Mouse (Mus musculus) limb, embryonic 14.5 days (tissue): ENCODE data around the gene Brca1. TPM values are rescaled to one million over a fixed set of nuclear protein-coding genes. Genes with fewer than 3 reads are reported as not detected.
"Not testable (repeated sequence)": the region's sequence is repeated elsewhere in the genome, so short reads cannot be mapped to it uniquely, and the experiment has no call there.

ENCODE experiments used
- ATAC-seq: fragments of 200-750 bp; cut with Nextera tagmentation; 2 replicates; pipeline ENCODE4 v1.8.0; 2017; ENCODE audit warnings: low read depth, moderate number of reproducible peaks, moderate TSS enrichment; ENCODE audit not compliant: low FRiP score
- DNase-seq: peaks from one replicate; pipeline ENCODE4 v3.0.0-alpha.2; 2015; ENCODE audit warnings: low spot score
- H3K27ac ChIP-seq: fragments of 300-500 bp; sonication (generic); replicated peaks from 2 replicates; pipeline ENCODE4 v1.5.1; 2014; ENCODE audit warnings: low read depth, mild to moderate bottlenecking, low read length, moderate library complexity, mixed read lengths
- H3K27me3 ChIP-seq: fragments of 300-500 bp; sonication (generic); 2 replicates; pipeline ENCODE4 v1.6.1; 2014; ENCODE audit warnings: low read length, mixed read lengths; ENCODE audit not compliant: control insufficient read depth, insufficient read depth
- H3K36me3 ChIP-seq: fragments of 300-500 bp; sonication (generic); 2 replicates; pipeline ENCODE4 v1.6.1; 2014; ENCODE audit warnings: mild to moderate bottlenecking, low read length, moderate library complexity, mixed read lengths; ENCODE audit not compliant: control insufficient read depth, insufficient read depth
- H3K4me1 ChIP-seq: fragments of 300-500 bp; sonication (generic); 2 replicates; pipeline ENCODE4 v1.6.1; 2014; ENCODE audit warnings: antibody characterized with exemption, low read length, mixed read lengths; ENCODE audit not compliant: control insufficient read depth, insufficient read depth
- H3K4me2 ChIP-seq: fragments of 300-500 bp; sonication (generic); replicated peaks from 2 replicates; pipeline ENCODE4 v1.6.1; 2014; ENCODE audit warnings: low read depth, mild to moderate bottlenecking, low read length, moderate library complexity; ENCODE audit not compliant: severe bottlenecking
- H3K4me3 ChIP-seq: fragments of 300-500 bp; sonication (generic); replicated peaks from 2 replicates; pipeline ENCODE4 v1.5.1; 2014; ENCODE audit warnings: low read length
- H3K9ac ChIP-seq: fragments of 300-500 bp; sonication (generic); 2 replicates; pipeline ENCODE4 v1.6.1; 2014; ENCODE audit warnings: mild to moderate bottlenecking, low read depth, low read length, moderate library complexity; ENCODE audit not compliant: severe bottlenecking
- H3K9me3 ChIP-seq: fragments of 300-500 bp; sonication (generic); 2 replicates; pipeline ENCODE4 v1.6.1; 2016; ENCODE audit warnings: low read length; ENCODE audit not compliant: control insufficient read depth
- POLR2A ChIP-seq: fragments of 200-500 bp; IDR thresholded peaks from 2 replicates; pipeline ENCODE4 v1.8.0; 2012; ENCODE audit warnings: inconsistent platforms, mild to moderate bottlenecking, moderate library complexity, borderline replicate concordance; ENCODE audit not compliant: insufficient read depth, insufficient read length; ENCODE audit errors: extremely low read depth
- WGBS: fragments of 180-500 bp; shearing (Covaris S2); extraction: QIAGEN DNeasy Blood & Tissue Kit; methylation state at CpG from one replicate; pipeline ENCODE4 v1.1.7; 2014; 5-methylcytosine and 5-hydroxymethylcytosine counted together
- polyA plus RNA-seq, 2 experiments: library from polyadenylated mRNA; depleted of rRNA in 1 of 2; stranded (reverse) in 1 of 2; unstranded in 1 of 2; fragments of >200 nt; fragmentation: Nextera tagmentation in 1 of 2; extraction: Ambion mirVana in 1 of 2; gene quantifications; 2 replicates each; pipeline versions ENCODE4 v1.2.1 to v1.2.3; 2012 to 2014

Brca1 gene
- polyA plus RNA-seq, 2 experiments: 9.9 to 11.6 TPM

DNA sequence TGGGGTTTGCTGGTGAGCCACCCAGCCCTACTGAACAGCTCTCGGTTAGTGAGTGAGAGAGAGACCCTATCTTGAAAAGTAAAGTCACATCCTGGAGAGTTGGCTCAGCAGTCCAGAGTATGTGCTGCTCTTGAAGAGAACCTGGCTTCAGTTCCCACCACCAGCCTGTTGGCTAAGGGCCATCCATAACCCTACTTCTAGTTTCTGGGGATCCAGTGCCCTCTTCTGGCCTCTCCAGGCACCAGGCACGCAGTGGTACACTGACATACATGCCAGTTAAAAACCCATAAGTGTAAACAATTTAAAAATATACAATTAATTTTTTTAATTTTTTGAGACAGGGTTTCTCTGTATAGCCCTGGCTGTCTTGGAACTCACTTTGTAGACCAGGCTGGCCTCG is 101.4 kb downstream of the Brca1 start:
- Histone ChIP-seq H3K27ac (no peak overlapping the region), H3K36me3 (peaks cover 7% of the 10 kb centered on the region), H3K4me3 (no peak overlapping the region), H3K4me1 (no peaks in the 10 kb centered on the region; the same call in 1 of the 2 replicates), H3K27me3 (no peaks in the 10 kb centered on the region), H3K9ac (no peak overlapping the region), H3K4me2 (no peak overlapping the region), H3K9me3 (no peaks in the 10 kb centered on the region)
- WGBS: 76% methylated on average over 2 of the region's 3 CpGs
- no peak for TF ChIP-seq POLR2A
- no peak for DNase-seq
- ATAC-seq: no peak

DNA sequence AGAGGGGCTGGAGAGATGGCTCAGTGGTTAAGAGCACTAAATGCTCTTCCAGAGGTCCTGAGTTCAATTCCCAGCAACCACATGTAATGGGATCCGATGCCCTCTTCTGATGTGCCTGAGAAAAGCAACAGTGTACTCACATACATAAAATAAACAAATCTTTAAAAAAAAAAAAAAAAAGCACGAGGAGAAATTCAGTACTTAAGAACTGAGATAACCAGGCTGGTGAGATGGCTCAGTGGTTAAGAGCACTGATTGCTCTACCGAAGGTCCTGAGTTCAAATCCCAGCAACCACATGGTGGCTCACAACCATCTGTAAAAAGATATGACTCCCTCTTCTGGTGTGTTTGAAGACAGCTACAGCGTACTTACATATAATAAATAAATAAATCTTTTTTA is 102.2 kb downstream of the Brca1 start:
- not testable (repeated sequence) for H3K27ac ChIP-seq, DNase-seq, H3K9ac ChIP-seq, H3K27me3 ChIP-seq, H3K9me3 ChIP-seq, H3K4me3 ChIP-seq, H3K4me1 ChIP-seq, H3K4me2 ChIP-seq, ATAC-seq
- H3K36me3 ChIP-seq: peaks cover 14% of the 10 kb centered on the region
- WGBS: 89% methylated on average over 4 of the region's 4 CpGs

DNA sequence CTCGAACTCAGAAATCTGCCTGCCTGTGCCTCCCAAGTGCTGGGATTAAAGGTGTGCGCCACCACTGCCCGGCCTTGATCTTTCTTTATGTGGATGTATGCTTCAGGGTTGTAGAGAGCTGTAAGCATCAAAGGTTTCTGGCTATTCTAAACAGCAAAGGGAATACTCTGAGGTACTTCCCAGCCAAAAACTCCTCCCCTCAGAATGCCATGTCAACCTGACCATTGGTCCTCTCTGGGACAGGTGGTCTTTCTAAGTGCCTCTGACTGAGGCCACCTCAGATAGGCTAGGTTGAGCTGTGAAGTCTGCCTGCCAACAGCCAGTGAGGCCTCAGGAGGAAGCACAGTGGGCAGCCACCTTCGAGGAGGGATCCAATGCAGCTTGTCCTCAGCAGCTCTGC is 102.9 kb downstream of the Brca1 start:
- Histone ChIP-seq H3K4me1 (no peaks in the 10 kb centered on the region; the same call in 1 of the 2 replicates), H3K9me3 (no peaks in the 10 kb centered on the region), H3K9ac (no peak overlapping the region), H3K27ac (no peak overlapping the region), H3K4me3 (peak overlapping the region; percentile 33; the same call in 1 of the 2 replicates), H3K36me3 (peaks cover 21% of the 10 kb centered on the region), H3K27me3 (no peaks in the 10 kb centered on the region), H3K4me2 (peak overlapping the region; percentile 37)
- ATAC-seq: no peak
- TF ChIP-seq POLR2A: no peak
- 84% methylated on average over 4 of the region's 4 CpGs for WGBS
- no peak for DNase-seq

GRCm38 (mm10) chr11:101448274-101448746 is 103.4 kb downstream of the Brca1 start, which contains the start of gene Ifi35:
TSS of gene Ifi35 (plus strand) at chr11:101448407.
- WGBS: 18% methylated on average over 10 of the region's 10 CpGs

GRCm38 (mm10) chr11:101447786-101448185 is 104.0 kb downstream of the Brca1 start:
- no peak overlapping the region for H3K4me3 ChIP-seq
- ATAC-seq: no peak
- H3K9me3 ChIP-seq: no peaks in the 10 kb centered on the region
- H3K27ac ChIP-seq: no peak overlapping the region
- DNase-seq: no peak
- no peaks in the 10 kb centered on the region for H3K27me3 ChIP-seq
- peaks cover 29% of the 10 kb centered on the region for H3K36me3 ChIP-seq
- 82% methylated on average over 5 of the region's 5 CpGs for WGBS
- peak overlapping the region; percentile 37; the same call in 1 of the 2 replicates for H3K4me2 ChIP-seq
- TF ChIP-seq POLR2A: no peak
- peaks cover 8% of the 10 kb centered on the region for H3K4me1 ChIP-seq
- H3K9ac ChIP-seq: no peak overlapping the region

More at GRCm38 (mm10) chr11:101448274-101448746, 103.4 kb downstream of the Brca1 start, which contains the start of gene Ifi35:
- TF ChIP-seq POLR2A: 0 out of 2 replicates have a peak, but pooled peaks have one; percentile 9
- no peaks in the 10 kb centered on the region for H3K27me3 ChIP-seq
- no peaks in the 10 kb centered on the region for H3K9me3 ChIP-seq
- peak within 1 kb of the TSS; percentile 44 for H3K9ac ChIP-seq
- H3K27ac ChIP-seq: no peak within 1 kb of the TSS
- peak within 1 kb of the TSS; percentile 37 for H3K4me2 ChIP-seq
- H3K36me3 ChIP-seq: peaks cover 26% of the 10 kb centered on the region
- ATAC-seq (peak; percentile 56), DNase-seq (peak; percentile 82)
- H3K4me3 ChIP-seq: peak within 1 kb of the TSS; percentile 33
- H3K4me1 ChIP-seq: peaks cover 5% of the 10 kb centered on the region

DNA sequence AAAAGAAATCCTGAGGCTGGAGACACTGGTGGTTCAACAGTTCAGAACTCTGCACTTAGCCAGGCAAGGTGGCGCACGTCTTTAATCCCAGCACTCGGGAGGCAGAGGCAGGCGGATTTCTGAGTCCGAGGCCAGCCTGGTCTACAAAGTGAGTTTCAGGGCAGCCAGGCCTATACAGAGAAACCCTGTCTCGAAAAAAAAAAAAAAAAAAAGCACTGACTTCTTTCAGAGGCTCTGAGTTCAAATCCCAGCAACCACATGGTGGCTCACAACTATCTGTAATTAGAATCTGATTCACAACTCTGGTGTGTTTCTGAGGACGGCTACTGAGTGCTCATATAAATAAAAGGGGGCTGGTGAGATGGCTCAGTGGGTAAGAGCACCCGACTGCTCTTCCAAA is 104.9 kb downstream of the Brca1 start:
- not testable (repeated sequence) for ATAC-seq, H3K27ac ChIP-seq, H3K27me3 ChIP-seq, H3K4me1 ChIP-seq, H3K4me2 ChIP-seq, H3K4me3 ChIP-seq, H3K9ac ChIP-seq, H3K9me3 ChIP-seq, DNase-seq
- WGBS: 91% methylated on average over 8 of the region's 8 CpGs
- peaks cover 29% of the 10 kb centered on the region for H3K36me3 ChIP-seq
